Mouse (Mus musculus): Measurements from ENCODE around the gene Prss40. TPM values are rescaled to one million over a fixed set of nuclear protein-coding genes. Genes with fewer than 3 reads are reported as not detected.
A peak's percentile ranks its signal among the peaks of the same experiment; 100 is the strongest.
"Not testable (repeated sequence)": the region's sequence is repeated elsewhere in the genome, so short reads cannot be mapped to it uniquely, and the experiment has no call there.

Prss40 gene
- total and polyA plus RNA-seq, 2 experiments from 2014 or later, result 0.19 TPM; not detected in 1

- Histone ChIP-seq H3K4me2 (ENCODE audit: low read depth, low read length, poor library complexity, severe bottlenecking) (no peak overlapping the region), H3K4me3 (ENCODE audit: low read depth, low read length) (no peak overlapping the region), H3K9ac (replicated peaks; ENCODE audit: low read length, poor library complexity, severe bottlenecking) (no peak overlapping the region), H3K27ac (ENCODE audit: low read depth, low read length) (no peak overlapping the region), H3K27me3 (ENCODE audit: insufficient read depth, low read length) (no peaks in the 10 kb centered on the region), H3K4me1 (ENCODE audit: insufficient read depth, low read length) (no peaks in the 10 kb centered on the region), H3K36me3 (ENCODE audit: insufficient read depth, low read length) (no peaks in the 10 kb centered on the region), H3K9me3 (ENCODE audit: low read length) (no peaks in the 10 kb centered on the region)
- DNase-seq (ENCODE audit: low spot score), result no peak
- no peak for ATAC-seq (ENCODE audit: low FRiP score)
- TF ChIP-seq CTCF (IDR thresholded peaks at IDR 0.05), result no peak
- 69% methylated on average over 1 of the region's 1 CpGs for WGBS
Measured at GRCm38 (mm10) chr1:34547074-34547473, 13.7 kb downstream of the Prss40 start.

GRCm38 (mm10) chr1:34536767-34537485, 23.8 kb downstream of the Prss40 start:
- TF ChIP-seq CTCF (IDR thresholded peaks at IDR 0.05), result no peak
- Histone ChIP-seq H3K27me3 (ENCODE audit: insufficient read depth, low read length) (peaks cover 16% of the 10 kb centered on the region; the same call in 1 of the 2 replicates), H3K4me3 (ENCODE audit: low read depth, low read length) (peak overlapping the region; percentile 33), H3K27ac (ENCODE audit: low read depth, low read length) (no peak overlapping the region), H3K9ac (replicated peaks; ENCODE audit: low read length, poor library complexity, severe bottlenecking) (no peak overlapping the region; the same call in 1 of the 2 replicates), H3K4me2 (ENCODE audit: low read depth, low read length, poor library complexity, severe bottlenecking) (peak overlapping the region; percentile 58), H3K4me1 (ENCODE audit: insufficient read depth, low read length) (peaks cover 5% of the 10 kb centered on the region; the same call in 1 of the 2 replicates), H3K36me3 (ENCODE audit: insufficient read depth, low read length) (no peaks in the 10 kb centered on the region), H3K9me3 (ENCODE audit: low read length) (no peaks in the 10 kb centered on the region)
- 4% methylated on average over 16 of the region's 16 CpGs for WGBS
- DNase-seq (ENCODE audit: low spot score) (no peak), ATAC-seq (ENCODE audit: low FRiP score) (peak; percentile 56; the same call in 1 of the 2 replicates)

- no peak overlapping the region; the same call in 1 of the 2 replicates for H3K9ac ChIP-seq (replicated peaks; ENCODE audit: low read length, poor library complexity, severe bottlenecking)
- H3K4me1 ChIP-seq (ENCODE audit: insufficient read depth, low read length), result peaks cover 5% of the 10 kb centered on the region; the same call in 1 of the 2 replicates
- peak overlapping the region; percentile 58 for H3K4me2 ChIP-seq (ENCODE audit: low read depth, low read length, poor library complexity, severe bottlenecking)
- no peaks in the 10 kb centered on the region for H3K36me3 ChIP-seq (ENCODE audit: insufficient read depth, low read length)
- peak; percentile 19 for DNase-seq (ENCODE audit: low spot score)
- 3% methylated on average over 14 of the region's 14 CpGs for WGBS
- H3K27me3 ChIP-seq (ENCODE audit: insufficient read depth, low read length), result peaks cover 16% of the 10 kb centered on the region; the same call in 1 of the 2 replicates
- H3K9me3 ChIP-seq (ENCODE audit: low read length), result no peaks in the 10 kb centered on the region
- H3K4me3 ChIP-seq (ENCODE audit: low read depth, low read length), result peak overlapping the region; percentile 33
- ATAC-seq (ENCODE audit: low FRiP score), result no peak; the same call in 1 of the 2 replicates
- no peak overlapping the region for H3K27ac ChIP-seq (ENCODE audit: low read depth, low read length)
- no peak for TF ChIP-seq CTCF (IDR thresholded peaks at IDR 0.05)
Measured at GRCm38 (mm10) chr1:34536291-34536766, 24.4 kb downstream of the Prss40 start.

DNA sequence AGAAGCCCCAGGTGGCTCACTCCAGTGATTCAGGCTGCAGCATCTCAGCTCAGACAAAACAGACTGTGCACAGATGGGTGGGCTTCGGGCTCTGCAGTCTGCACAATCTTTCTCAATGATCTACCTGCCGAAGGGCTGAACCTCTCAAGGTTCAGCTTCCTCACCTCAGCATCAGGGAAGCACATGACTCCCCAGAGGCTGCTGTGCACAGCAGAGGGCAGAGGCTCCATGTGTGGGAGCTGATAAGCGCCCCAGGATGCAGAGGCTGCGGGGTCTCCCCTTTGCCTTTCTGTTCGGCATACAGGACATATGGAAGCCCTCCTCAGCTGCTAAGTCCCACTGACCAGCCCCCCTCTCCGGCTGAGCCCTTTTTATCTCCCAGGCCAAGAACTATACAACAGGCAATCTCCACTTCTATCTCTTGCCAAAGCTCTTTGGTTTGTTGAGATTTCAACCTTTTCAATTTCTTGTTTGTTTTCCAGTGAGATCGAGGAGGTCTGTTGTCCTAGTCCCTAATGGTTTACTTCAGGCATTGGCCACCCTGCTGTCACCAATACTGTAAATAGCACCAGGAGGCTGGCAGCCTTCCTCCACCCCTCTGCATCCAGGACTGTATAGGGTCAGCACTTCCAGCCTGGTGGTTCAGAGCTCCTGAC, 25.6 kb downstream of the Prss40 start, which contains the start of gene Cfc1:
Gene Cfc1, plus strand, starts transcription at position 606 of the 656 bp plus-strand sequence.
- H3K36me3 ChIP-seq (ENCODE audit: insufficient read depth, low read length); H3K4me1 ChIP-seq (ENCODE audit: insufficient read depth, low read length); H3K9me3 ChIP-seq (ENCODE audit: low read length); DNase-seq (ENCODE audit: low spot score); ATAC-seq (ENCODE audit: low FRiP score); H3K9ac ChIP-seq (replicated peaks; ENCODE audit: low read length, poor library complexity, severe bottlenecking); H3K27ac ChIP-seq (ENCODE audit: low read depth, low read length): not testable (repeated sequence)
- peaks cover 16% of the 10 kb centered on the region; the same call in 1 of the 2 replicates for H3K27me3 ChIP-seq (ENCODE audit: insufficient read depth, low read length)
- H3K4me2 ChIP-seq (ENCODE audit: low read depth, low read length, poor library complexity, severe bottlenecking), result peak within 1 kb of the TSS; percentile 58
- 36% methylated on average over 7 of the region's 7 CpGs for WGBS
- peak within 1 kb of the TSS; percentile 33 for H3K4me3 ChIP-seq (ENCODE audit: low read depth, low read length)

- 56% methylated on average over 3 of the region's 3 CpGs for WGBS
- not testable (repeated sequence) for H3K9me3 ChIP-seq (ENCODE audit: low read length); H3K36me3 ChIP-seq (ENCODE audit: insufficient read depth, low read length); H3K4me1 ChIP-seq (ENCODE audit: insufficient read depth, low read length); H3K27ac ChIP-seq (ENCODE audit: low read depth, low read length); H3K4me2 ChIP-seq (ENCODE audit: low read depth, low read length, poor library complexity, severe bottlenecking); H3K9ac ChIP-seq (replicated peaks; ENCODE audit: low read length, poor library complexity, severe bottlenecking); H3K4me3 ChIP-seq (ENCODE audit: low read depth, low read length); ATAC-seq (ENCODE audit: low FRiP score); DNase-seq (ENCODE audit: low spot score)
- H3K27me3 ChIP-seq (ENCODE audit: insufficient read depth, low read length), result peaks cover 16% of the 10 kb centered on the region; the same call in 1 of the 2 replicates
Measured at GRCm38 (mm10) chr1:34534574-34534973, 26.2 kb downstream of the Prss40 start.

DNA sequence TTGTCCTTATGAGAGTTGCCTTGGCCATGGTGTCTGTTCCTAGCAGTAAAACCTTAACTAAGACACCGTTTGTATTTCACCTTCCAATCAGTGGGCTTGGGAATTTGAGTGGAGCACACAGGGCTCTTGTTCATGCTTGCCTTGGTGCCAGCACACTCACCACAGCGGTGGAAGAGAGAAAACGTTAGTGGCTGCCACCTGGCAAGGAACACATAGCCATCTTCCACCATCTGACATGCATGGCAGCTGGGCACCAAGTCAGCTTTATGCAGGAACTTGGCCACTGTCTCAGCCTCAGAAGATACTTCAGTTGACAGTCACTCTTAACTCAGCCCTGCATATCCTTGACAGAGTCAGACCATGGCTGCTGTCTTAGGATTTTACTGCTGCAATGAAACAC, 37.1 kb downstream of the Prss40 start:
- Histone ChIP-seq H3K4me3 (ENCODE audit: low read depth, low read length) (no peak overlapping the region), H3K4me2 (ENCODE audit: low read depth, low read length, poor library complexity, severe bottlenecking) (no peak overlapping the region), H3K27me3 (ENCODE audit: insufficient read depth, low read length) (no peaks in the 10 kb centered on the region), H3K4me1 (ENCODE audit: insufficient read depth, low read length) (no peaks in the 10 kb centered on the region), H3K27ac (ENCODE audit: low read depth, low read length) (no peak overlapping the region), H3K9me3 (ENCODE audit: low read length) (no peaks in the 10 kb centered on the region), H3K9ac (replicated peaks; ENCODE audit: low read length, poor library complexity, severe bottlenecking) (no peak overlapping the region), H3K36me3 (ENCODE audit: insufficient read depth, low read length) (no peaks in the 10 kb centered on the region)
- DNase-seq (ENCODE audit: low spot score) (no peak), ATAC-seq (ENCODE audit: low FRiP score) (no peak)
- TF ChIP-seq CTCF (IDR thresholded peaks at IDR 0.05), result no peak
- 78% methylated on average over 3 of the region's 3 CpGs for WGBS

Measured in midbrain, postnatal 0 days (tissue).